Mouse (Mus musculus) frontal cortex, postnatal 10 days (tissue): ENCODE results near the gene Col28a1.
A peak's percentile ranks its signal among the peaks of the same experiment; 100 is the strongest.
"Not testable (repeated sequence)": the region's sequence is repeated elsewhere in the genome, so short reads cannot be mapped to it uniquely, and the experiment has no call there.

Source experiments
- DNase-seq, 2 experiments: peaks; one replicate each; pipeline ENCODE4 v3.0.0; 2022; ENCODE audit warnings: low spot score in 2 of 2, mixed read lengths in 1 of 2

Gene Col28a1

DNA sequence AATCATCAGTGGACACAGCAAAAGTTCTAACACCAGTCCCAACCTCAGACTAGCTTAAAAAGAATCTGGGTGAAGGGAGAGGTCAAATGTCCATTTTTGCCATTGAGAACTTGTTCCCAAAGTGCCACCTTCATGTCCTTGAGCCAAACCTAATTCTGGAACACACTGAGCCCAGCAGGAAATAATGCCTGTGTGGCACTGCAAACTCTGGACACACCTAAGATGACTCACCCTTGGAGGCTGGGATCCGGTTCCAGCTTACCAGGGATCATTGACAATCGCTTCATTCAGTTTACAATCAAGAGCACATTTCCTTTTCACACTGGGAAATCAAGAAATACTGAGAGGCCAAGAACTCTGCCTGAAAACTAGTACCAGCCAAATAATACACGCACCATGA is 168.9 kb downstream of the Col28a1 start:
- DNase-seq = no peak

DNA sequence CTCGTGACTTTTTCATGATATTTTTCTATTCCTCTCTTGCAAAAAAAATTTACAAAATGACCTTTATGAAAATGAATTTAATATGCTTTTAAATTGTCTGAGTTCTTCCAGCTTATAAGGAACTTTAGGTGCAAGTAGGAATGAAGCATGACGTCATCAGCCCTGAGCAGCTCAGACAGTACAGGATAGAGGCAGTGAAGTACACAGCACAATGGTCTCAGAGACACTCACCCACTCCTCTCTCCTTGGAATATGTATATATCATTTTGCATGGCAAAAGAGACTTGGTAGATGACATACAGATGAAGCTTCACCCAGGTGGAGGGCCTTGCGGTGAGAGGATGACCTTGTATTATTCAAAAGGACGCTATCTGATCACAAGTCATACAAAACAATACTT is 197.7 kb downstream of the Col28a1 start:
- no peak for DNase-seq

- DNase-seq = peak in 1 of 2 experiments; percentile 16
Observed at GRCm38 (mm10) chr6:7983646-7983979, 208.8 kb downstream of the Col28a1 start.

GRCm38 (mm10) chr6:7982958-7983645 is 209.3 kb downstream of the Col28a1 start:
- DNase-seq = not testable (repeated sequence)

GRCm38 (mm10) chr6:7971020-7971760 is 221.2 kb downstream of the Col28a1 start:
- no peak for DNase-seq

- DNase-seq = no peak
Observed at GRCm38 (mm10) chr6:7969376-7969775, 223.0 kb downstream of the Col28a1 start.

DNA sequence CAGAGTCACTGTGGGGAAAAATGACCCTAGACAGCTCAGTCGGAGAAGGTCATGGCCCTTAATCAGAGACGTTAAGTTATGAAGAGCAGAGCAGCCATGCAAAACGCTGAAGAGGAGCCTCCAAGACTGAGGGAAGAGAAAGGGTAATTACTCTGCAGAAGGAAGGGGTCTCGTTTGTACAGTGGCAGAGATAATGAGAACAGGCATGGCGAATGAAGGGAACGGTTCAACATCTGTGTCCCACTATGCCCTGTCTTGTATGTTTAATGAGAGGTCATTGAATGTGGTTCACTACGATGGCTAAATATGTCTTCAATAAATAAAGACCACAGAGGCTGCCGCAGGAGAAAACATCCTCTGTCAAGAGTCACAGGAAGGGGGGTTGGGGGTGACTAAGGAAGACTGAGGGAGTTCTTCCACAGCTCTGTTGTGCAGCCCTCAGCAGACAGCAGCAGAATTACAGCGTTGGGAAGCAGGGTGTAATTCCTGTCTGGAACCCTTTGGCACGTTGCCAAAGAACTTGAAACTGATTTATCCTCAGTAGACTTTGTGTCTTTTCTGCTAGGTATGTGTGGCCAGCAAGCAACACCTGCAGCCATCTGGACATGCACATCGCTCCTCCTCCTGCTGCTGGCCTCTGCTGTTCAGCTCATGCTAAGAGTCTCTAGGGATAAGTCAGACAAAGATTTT is 226.4 kb downstream of the Col28a1 start:
- DNase-seq = no peak

DNA sequence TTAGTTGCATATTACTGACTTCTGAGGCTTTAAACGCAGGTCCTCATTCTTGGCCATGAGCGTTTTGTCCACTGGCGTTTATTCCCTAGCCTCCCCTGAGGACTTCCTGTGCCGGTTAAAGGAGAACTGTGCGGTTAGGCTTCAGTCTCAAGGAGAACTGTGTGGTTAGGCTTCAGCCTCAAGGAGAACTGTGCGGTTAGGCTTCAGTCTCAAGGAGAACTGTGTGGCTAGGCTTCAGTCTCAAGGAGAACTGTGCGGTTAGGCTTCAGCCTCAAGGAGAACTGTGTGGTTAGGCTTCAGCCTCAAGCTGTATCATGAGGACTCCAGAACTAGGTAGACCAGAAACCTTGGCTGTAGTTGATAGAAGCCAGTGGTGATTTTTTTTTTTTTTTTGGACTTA is 229.7 kb downstream of the Col28a1 start:
- DNase-seq = no peak

DNA sequence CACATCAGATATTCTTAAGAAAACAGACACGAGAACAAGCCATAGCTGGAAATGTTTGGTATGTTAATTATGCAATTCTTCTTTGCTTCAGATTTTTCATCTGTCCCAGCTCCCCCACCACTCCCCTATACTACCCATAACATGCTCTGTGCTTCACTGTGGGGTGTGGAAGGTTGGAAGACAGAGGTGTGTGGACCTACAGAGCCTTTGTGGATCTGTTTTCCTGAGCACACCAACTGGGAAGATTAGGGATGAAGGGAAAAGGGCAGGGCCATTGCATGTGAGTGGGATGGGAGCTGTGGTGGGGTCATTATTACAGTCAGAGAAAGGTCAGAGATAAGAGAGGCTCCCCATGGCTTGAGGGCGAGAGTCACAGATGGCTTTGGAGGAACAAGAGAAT is 240.2 kb downstream of the Col28a1 start:
- no peak for DNase-seq

- DNase-seq = no peak
Observed at GRCm38 (mm10) chr6:7951778-7952177, 240.6 kb downstream of the Col28a1 start.
